Comparison of ENCODE assay signal across 11 mouse cellular contexts in genomic region chr4:102557508-102558220, GRCm38 (mm10).
DNase-seq lines count a peak whose midpoint lies in the region; ATAC-seq lines count a peak whose summit lies in the region.
"Had no signal": no experiment of that assay in that cellular context is flagged by ENCODE, and none has a peak within 500 bp of the region (broad histone marks: within the 10 kb centered on the region; RNA-seq: fewer than 3 reads in every experiment).

No protein-coding gene starts in this region.

- no peak for ATAC-seq in limb, embryonic 12.5 days (ENCODE audit: insufficient number of reproducible peaks, insufficient read depth, low FRiP score, low TSS enrichment, low read depth)
- no peak for ATAC-seq in embryonic facial prominence, embryonic 14.5 days (ENCODE audit: low read depth)
- ATAC-seq in heart, embryonic 16.5 days (replicated peaks; ENCODE audit: extremely low read depth, insufficient read depth, low FRiP score) = no peak
- ATAC-seq in neutrophil, adult 5-6 weeks (ENCODE audit: extremely low read depth, insufficient number of reproducible peaks, low FRiP score, poor library complexity, severe bottlenecking) = peak; percentile 71
- no peak for ATAC-seq in midbrain, embryonic 15.5 days (replicated peaks)
- ATAC-seq: forebrain, embryonic 13.5 days had no signal

- H3K36me3 ChIP-seq in limb, embryonic 12.5 days = no peaks in the 10 kb centered on the region
- no peaks in the 10 kb centered on the region for H3K36me3 ChIP-seq in limb, embryonic 10.5 days
- H3K36me3 ChIP-seq in embryonic facial prominence, embryonic 14.5 days (ENCODE audit: control insufficient read depth, insufficient read depth, low read length) = no peaks in the 10 kb centered on the region
- no peaks in the 10 kb centered on the region for H3K36me3 ChIP-seq in heart, embryonic 16.5 days (ENCODE audit: control insufficient read depth, insufficient read depth)
- H3K36me3 ChIP-seq in midbrain, embryonic 15.5 days (replicated peaks) = no peaks in the 10 kb centered on the region
- H3K36me3 ChIP-seq: kidney, embryonic 15.5 days; neural tube, embryonic 12.5 days had no signal

- no peak overlapping the region for H3K9ac ChIP-seq in limb, embryonic 12.5 days (replicated peaks)
- no peak overlapping the region for H3K9ac ChIP-seq in embryonic facial prominence, embryonic 14.5 days (ENCODE audit: low read depth, low read length)
- H3K9ac ChIP-seq in heart, embryonic 16.5 days (ENCODE audit: low read length) = no peak overlapping the region
- no peak overlapping the region for H3K9ac ChIP-seq in midbrain, embryonic 15.5 days
- H3K9ac ChIP-seq: forebrain, embryonic 13.5 days; kidney, embryonic 15.5 days; neural tube, embryonic 12.5 days had no signal

- H3K27ac ChIP-seq in limb, embryonic 12.5 days = peak overlapping the region; percentile 50
- no peak overlapping the region for H3K27ac ChIP-seq in limb, embryonic 10.5 days
- H3K27ac ChIP-seq in embryonic facial prominence, embryonic 14.5 days (replicated peaks; ENCODE audit: low read depth, low read length) = peak overlapping the region; percentile 44; the same call in 1 of the 2 replicates
- peak overlapping the region; percentile 20 for H3K27ac ChIP-seq in heart, embryonic 16.5 days (ENCODE audit: low read length)
- H3K27ac ChIP-seq in midbrain, embryonic 15.5 days = no peak overlapping the region
- H3K27ac ChIP-seq: forebrain, embryonic 13.5 days; kidney, embryonic 15.5 days; neural tube, embryonic 12.5 days had no signal

- peaks cover 10% of the 10 kb centered on the region; the same call in 1 of the 2 replicates for H3K4me1 ChIP-seq in limb, embryonic 12.5 days (replicated peaks)
- H3K4me1 ChIP-seq in limb, embryonic 10.5 days = no peaks in the 10 kb centered on the region
- no peaks in the 10 kb centered on the region for H3K4me1 ChIP-seq in embryonic facial prominence, embryonic 14.5 days (ENCODE audit: control insufficient read depth, insufficient read depth, low read length)
- H3K4me1 ChIP-seq in heart, embryonic 16.5 days (ENCODE audit: control insufficient read depth, insufficient read depth, low read length) = peaks cover 12% of the 10 kb centered on the region
- H3K4me1 ChIP-seq in midbrain, embryonic 15.5 days = no peaks in the 10 kb centered on the region
- H3K4me1 ChIP-seq: kidney, embryonic 15.5 days; neural tube, embryonic 12.5 days had no signal

- DNase-seq in limb, embryonic 10.5 days (ENCODE audit: low spot score) = no peak
- DNase-seq in embryonic facial prominence, embryonic 14.5 days (ENCODE audit: low spot score) = no peak
- DNase-seq in embryo, embryonic 10.5 days (ENCODE audit: low spot score) = no peak
- DNase-seq in left cerebral cortex, adult 9 months (ENCODE audit: low spot score in 2 of 2) = no peak

- 72% methylated on average over 9 of the region's 9 CpGs for WGBS in limb, embryonic 12.5 days
- WGBS in limb, embryonic 10.5 days = 86% methylated on average over 9 of the region's 9 CpGs
- 53% methylated on average over 9 of the region's 9 CpGs for WGBS in embryonic facial prominence, embryonic 14.5 days
- 53% methylated on average over 9 of the region's 9 CpGs for WGBS in heart, embryonic 16.5 days
- 71% methylated on average over 9 of the region's 9 CpGs for WGBS in midbrain, embryonic 15.5 days

- H3K4me3 ChIP-seq in limb, embryonic 12.5 days (replicated peaks) = no peak overlapping the region
- H3K4me3 ChIP-seq in limb, embryonic 10.5 days = no peak overlapping the region
- H3K4me3 ChIP-seq in embryonic facial prominence, embryonic 14.5 days (ENCODE audit: low read depth, low read length) = no peak overlapping the region
- H3K4me3 ChIP-seq in heart, embryonic 16.5 days (ENCODE audit: low read length) = no peak overlapping the region
- no peak overlapping the region for H3K4me3 ChIP-seq in midbrain, embryonic 15.5 days
- H3K4me3 ChIP-seq: forebrain, embryonic 13.5 days; kidney, embryonic 15.5 days; neural tube, embryonic 12.5 days had no signal

- no peaks in the 10 kb centered on the region for H3K9me3 ChIP-seq in limb, embryonic 12.5 days
- no peaks in the 10 kb centered on the region for H3K9me3 ChIP-seq in limb, embryonic 10.5 days (replicated peaks)
- no peaks in the 10 kb centered on the region for H3K9me3 ChIP-seq in embryonic facial prominence, embryonic 14.5 days (ENCODE audit: control insufficient read depth, low read length)
- no peaks in the 10 kb centered on the region for H3K9me3 ChIP-seq in heart, embryonic 16.5 days (replicated peaks; ENCODE audit: control insufficient read depth, low read length)
- H3K9me3 ChIP-seq in midbrain, embryonic 15.5 days = no peaks in the 10 kb centered on the region
- H3K9me3 ChIP-seq: forebrain, embryonic 13.5 days; kidney, embryonic 15.5 days; neural tube, embryonic 12.5 days had no signal

- H3K4me2 ChIP-seq in limb, embryonic 12.5 days = no peak overlapping the region
- H3K4me2 ChIP-seq in embryonic facial prominence, embryonic 14.5 days (ENCODE audit: low read depth, low read length) = peak overlapping the region; percentile 24; the same call in 1 of the 2 replicates
- H3K4me2 ChIP-seq in heart, embryonic 16.5 days (ENCODE audit: low read depth, low read length) = peak overlapping the region; percentile 44; the same call in 1 of the 2 replicates
- H3K4me2 ChIP-seq in midbrain, embryonic 15.5 days = no peak overlapping the region
- H3K4me2 ChIP-seq: forebrain, embryonic 13.5 days; kidney, embryonic 15.5 days; neural tube, embryonic 12.5 days had no signal

- peaks cover 3% of the 10 kb centered on the region; the same call in 1 of the 2 replicates for H3K27me3 ChIP-seq in limb, embryonic 12.5 days
- H3K27me3 ChIP-seq in limb, embryonic 10.5 days (ENCODE audit: low read depth, poor library complexity, severe bottlenecking) = 0 out of 2 replicates have a peak, but pooled peaks cover 5% of the 10 kb centered on the region
- no peaks in the 10 kb centered on the region for H3K27me3 ChIP-seq in embryonic facial prominence, embryonic 14.5 days (replicated peaks; ENCODE audit: control insufficient read depth, insufficient read depth, low read length)
- H3K27me3 ChIP-seq in heart, embryonic 16.5 days (ENCODE audit: control insufficient read depth, insufficient read depth, low read length) = no peaks in the 10 kb centered on the region
- H3K27me3 ChIP-seq in midbrain, embryonic 15.5 days (replicated peaks) = no peaks in the 10 kb centered on the region
- H3K27me3 ChIP-seq: forebrain, embryonic 13.5 days; kidney, embryonic 15.5 days; neural tube, embryonic 12.5 days had no signal

Comparison
In these comparisons a context has a peak if more than half of its experiments do, and no peak if none do; other contexts are left out.
1. H3K27ac ChIP-seq: peak in limb, embryonic 12.5 days (single experiment), embryonic facial prominence, embryonic 14.5 days (single experiment) and heart, embryonic 16.5 days (single experiment); none in limb, embryonic 10.5 days (single experiment) and midbrain, embryonic 15.5 days (single experiment).
2. H3K4me2 ChIP-seq: peak in embryonic facial prominence, embryonic 14.5 days (single experiment) and heart, embryonic 16.5 days (single experiment); none in limb, embryonic 12.5 days (single experiment) and midbrain, embryonic 15.5 days (single experiment).